Mouse (Mus musculus) ES-E14 (cell line): Measurements from ENCODE around the gene Kcna10. TPM values are rescaled to one million over a fixed set of nuclear protein-coding genes. Genes with fewer than 3 reads are reported as not detected.

Experiments
- DNase-seq: peaks from one replicate; pipeline ENCODE4 v3.0.0-alpha.2; 2013; ENCODE audit warnings: low read depth, low spot score
- H3K27ac ChIP-seq: 2 replicates; pipeline ENCODE4 v1.5.1; 2012; ENCODE audit warnings: low read depth, mild to moderate bottlenecking, low read length, moderate library complexity, mixed read lengths; ENCODE audit not compliant: poor library complexity, insufficient read depth, severe bottlenecking
- H3K36me3 ChIP-seq: 2 replicates; pipeline ENCODE4 v1.6.1; 2012; ENCODE audit warnings: mild to moderate bottlenecking, low read length, moderate library complexity, mixed read lengths; ENCODE audit not compliant: control insufficient read depth, poor library complexity, insufficient read depth, severe bottlenecking
- H3K4me1 ChIP-seq, 2 experiments: fragments of 150-350 bp in 1 of 2; sonication (generic) in 1 of 2; 2 replicates each; pipeline ENCODE4 v1.6.1; 2012; ENCODE audit warnings: low read length in 2 of 2, mild to moderate bottlenecking in 1 of 2, mixed read lengths in 1 of 2; ENCODE audit not compliant: control insufficient read depth in 2 of 2, insufficient read depth in 2 of 2, poor library complexity in 1 of 2
- H3K4me3 ChIP-seq, 2 experiments: fragments of 150-350 bp in 1 of 2; sonication (generic) in 1 of 2; 2 replicates each; pipeline ENCODE4 v1.5.1; 2012; ENCODE audit warnings: low read length in 2 of 2, low read depth in 1 of 2, mild to moderate bottlenecking in 1 of 2, mixed read lengths in 1 of 2; ENCODE audit not compliant: insufficient read depth in 1 of 2, poor library complexity in 1 of 2, severe bottlenecking in 1 of 2
- H3K9ac ChIP-seq: 2 replicates; pipeline ENCODE4 v1.6.1; 2012; ENCODE audit warnings: low read depth, mild to moderate bottlenecking, low read length, mixed read lengths; ENCODE audit not compliant: poor library complexity, insufficient read depth, severe bottlenecking
- H3K9me3 ChIP-seq: fragments of 150-350 bp; sonication (generic); 2 replicates; pipeline ENCODE4 v1.6.1; 2012; ENCODE audit warnings: low read depth, mild to moderate bottlenecking, low read length; ENCODE audit not compliant: control insufficient read depth, insufficient read depth
- CHD2 ChIP-seq: IDR thresholded peaks from 2 replicates; pipeline ENCODE4 v1.6.1; 2014; ENCODE audit warnings: mild to moderate bottlenecking, low read depth, low read length, inconsistent platforms
- HCFC1 ChIP-seq: IDR thresholded peaks from 2 replicates; pipeline ENCODE4 v1.6.1; 2012; ENCODE audit warnings: low read length, inconsistent platforms, borderline replicate concordance; ENCODE audit not compliant: insufficient read depth
- MAFK ChIP-seq: IDR thresholded peaks from 2 replicates; pipeline ENCODE4 v1.6.1; 2014; ENCODE audit warnings: mild to moderate bottlenecking, low read depth, low read length, inconsistent platforms; ENCODE audit not compliant: insufficient read depth
- ZC3H11A ChIP-seq: IDR thresholded peaks from 2 replicates; pipeline ENCODE4 v1.6.1; 2012; ENCODE audit warnings: low read depth, mild to moderate bottlenecking, inconsistent platforms, low read length, borderline replicate concordance
- ZNF384 ChIP-seq: IDR thresholded peaks from 2 replicates; pipeline ENCODE4 v1.6.1; 2012; ENCODE audit warnings: low read depth, low read length, inconsistent platforms
- in situ Hi-C, 2 experiments: fragments of 600-800 bp; cut with MboI; formaldehyde crosslinking; loops; one replicate each; pipeline ENCODE4 v1.15.1; 2025; ENCODE audit warnings: low sequenced_read_pairs in 2 of 2, inconsistent platforms in 1 of 2; ENCODE audit not compliant: unreplicated experiment in 2 of 2
- total RNA-seq: library from RNA; depleted of rRNA; stranded (reverse); fragments of 300-350 nt; gene quantifications from 2 replicates; pipeline ENCODE4 v1.2.3, GENCODE M21; 2012; rRNA removed

Kcna10 gene
- total RNA-seq, 1 experiment, result not detected

DNA sequence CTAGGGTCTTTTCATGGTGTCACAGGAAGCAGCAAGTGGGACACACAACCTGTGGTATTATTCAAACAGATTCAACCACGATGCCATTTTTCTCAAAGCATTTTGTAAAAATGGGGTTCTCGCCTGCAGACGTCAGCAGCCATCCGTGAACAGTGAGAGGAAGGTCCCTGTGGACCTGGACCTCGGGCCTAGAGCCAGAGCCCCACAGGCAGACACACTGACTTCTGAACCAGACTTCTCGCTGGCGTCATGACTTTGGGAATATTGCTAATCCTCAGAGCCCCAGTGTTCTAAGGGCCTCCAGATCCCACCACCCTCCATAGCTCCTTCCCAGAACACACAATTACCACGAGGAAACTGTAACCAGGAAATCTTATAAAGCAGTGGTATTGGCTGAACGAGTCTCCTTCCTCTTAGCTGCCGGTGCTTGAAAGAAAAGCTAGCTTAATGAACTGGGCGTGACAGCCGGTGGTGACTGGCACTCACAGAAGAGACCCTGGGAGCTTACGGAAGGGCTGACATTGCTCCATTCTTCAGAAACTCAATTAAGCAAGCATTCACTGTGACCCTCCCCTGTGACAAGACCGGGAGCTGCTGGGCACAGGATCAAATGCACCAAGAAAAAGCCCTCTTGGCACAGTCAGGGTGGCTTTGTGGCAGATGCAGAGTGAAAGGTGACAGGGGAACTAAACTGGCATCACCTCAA is 58.7 kb downstream of the Kcna10 start:
- TF ChIP-seq ZNF384 (no peak), ZC3H11A (no peak), HCFC1 (no peak), CHD2 (no peak), MAFK (no peak)
- Histone ChIP-seq H3K4me3 (no peak overlapping the region), H3K9me3 (no peaks in the 10 kb centered on the region), H3K4me1 (no peaks in the 10 kb centered on the region), H3K9ac (no peak overlapping the region), H3K27ac (no peak overlapping the region), H3K36me3 (no peaks in the 10 kb centered on the region)
- DNase-seq, result no peak
- in situ Hi-C loops, result loop anchor here in 1 of 2 experiments (25.0 kb wide), 1 partner anchor 221 kb away; the partner anchor contains the start of gene Kcnc4

Other genes with a start within 250 kb of the Kcna10 start
- gene Kcna3, start 146.9 kb upstream of the Kcna10 start, total RNA-seq, result 0.85 and 1.1 TPM in 2 replicates
- gene Kcna2, start 81.9 kb upstream of the Kcna10 start, total RNA-seq, result under 0.01 TPM in 1 of 2 replicates, not detected in the other
- not detected in 2 replicates for gene Cym, start 38.7 kb downstream of the Kcna10 start, total RNA-seq
- not detected in 2 replicates for gene A630076J17Rik, start 47.6 kb downstream of the Kcna10 start, total RNA-seq
- gene Prok1, start 56.7 kb downstream of the Kcna10 start, total RNA-seq, result 0.05 TPM in 1 of 2 replicates, not detected in the other
- 58.9 and 76.9 TPM in 2 replicates for gene Lamtor5, start 95.8 kb downstream of the Kcna10 start, total RNA-seq
- 0.42 and 0.85 TPM in 2 replicates for gene Slc16a4, start 108.2 kb downstream of the Kcna10 start, total RNA-seq
- 48.5 and 53.8 TPM in 2 replicates for gene Rbm15, start 150.6 kb downstream of the Kcna10 start, total RNA-seq